Comparison of ENCODE assay signal across 9 mouse cellular contexts in the genomic region with DNA sequence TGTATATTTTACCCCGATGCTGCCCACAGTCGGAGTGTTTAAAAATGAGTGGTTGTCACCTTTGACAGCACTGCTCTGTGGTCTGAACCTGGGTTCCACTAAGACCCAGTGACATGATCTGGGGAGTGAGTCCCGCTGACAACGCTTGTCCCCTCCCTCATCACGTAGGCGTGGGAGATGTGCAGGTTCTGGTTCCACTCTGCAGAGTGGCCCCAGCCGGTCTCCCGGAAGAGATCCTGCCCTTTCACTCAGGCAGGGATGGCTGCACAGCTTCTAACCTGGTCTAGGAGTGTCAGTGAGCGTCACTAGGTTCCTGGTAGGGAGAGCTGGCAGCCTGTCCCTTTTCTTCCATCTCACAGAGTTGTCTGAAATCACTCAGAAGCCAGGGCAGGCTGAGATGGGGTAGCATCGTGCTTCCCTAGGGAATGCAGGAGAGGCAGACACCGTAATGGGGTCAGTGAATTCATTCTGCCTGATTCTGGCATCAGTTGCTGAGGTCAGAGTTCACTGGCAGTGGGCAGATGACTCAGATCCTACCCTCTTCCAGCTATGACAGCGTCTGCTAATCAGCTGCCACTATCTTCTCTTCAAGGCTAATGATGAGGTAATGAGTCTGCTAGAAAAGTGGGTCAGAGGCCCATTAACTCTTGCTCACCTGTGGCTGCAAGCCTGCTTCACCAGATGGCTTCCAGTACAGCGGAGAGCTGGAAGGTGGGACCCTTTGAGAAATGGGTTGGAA. TPM values are rescaled to one million over a fixed set of nuclear protein-coding genes. Genes with fewer than 3 reads are reported as not detected.
DNase-seq lines count a peak whose midpoint lies in the region; ATAC-seq and TF ChIP-seq lines count a peak whose summit lies in the region.
"Had no signal": no experiment of that assay in that cellular context is flagged by ENCODE, and none has a peak within 500 bp of the region (broad histone marks: within the 10 kb centered on the region; RNA-seq: fewer than 3 reads in every experiment).

No protein-coding gene starts in this region.

- 0 out of 2 replicates have a peak overlapping the region, but pooled peaks have one; percentile 9 for H3K27ac ChIP-seq in forebrain, embryonic 10.5 days
- H3K27ac ChIP-seq in forebrain, embryonic 15.5 days (replicated peaks): no peak overlapping the region
- H3K27ac ChIP-seq in neural tube, embryonic 11.5 days (ENCODE audit: low read depth, low read length): no peak overlapping the region
- H3K27ac ChIP-seq in neural tube, embryonic 15.5 days (replicated peaks): no peak overlapping the region
- H3K27ac ChIP-seq in hindbrain, embryonic 15.5 days (replicated peaks): no peak overlapping the region
- no peak overlapping the region for H3K27ac ChIP-seq in small intestine, adult 2 months (ENCODE audit: insufficient read depth, low read depth, low read length)

- 67% methylated on average over 13 of the region's 13 CpGs for WGBS in forebrain, embryonic 10.5 days
- 65% methylated on average over 13 of the region's 13 CpGs for WGBS in forebrain, embryonic 15.5 days
- WGBS in neural tube, embryonic 11.5 days: 64% methylated on average over 13 of the region's 13 CpGs
- WGBS in neural tube, embryonic 15.5 days: 61% methylated on average over 13 of the region's 13 CpGs
- 44% methylated on average over 13 of the region's 13 CpGs for WGBS in hindbrain, embryonic 15.5 days
- 33% methylated on average over 13 of the region's 13 CpGs for WGBS in small intestine, adult 2 months

- TF ChIP-seq POLR2A in small intestine, adult 2 months (IDR thresholded peaks at IDR 0.05; ENCODE audit: low read depth, low read length): no peak

- no peaks in the 10 kb centered on the region for H3K27me3 ChIP-seq in forebrain, embryonic 10.5 days (ENCODE audit: poor library complexity, severe bottlenecking)
- H3K27me3 ChIP-seq in forebrain, embryonic 15.5 days: no peaks in the 10 kb centered on the region; the same call in 1 of the 2 replicates
- H3K27me3 ChIP-seq in neural tube, embryonic 11.5 days (ENCODE audit: control insufficient read depth, insufficient read depth, low read length): no peaks in the 10 kb centered on the region
- H3K27me3 ChIP-seq in neural tube, embryonic 15.5 days (replicated peaks): peaks cover under 1% of the 10 kb centered on the region; the same call in 1 of the 2 replicates
- H3K27me3 ChIP-seq in hindbrain, embryonic 15.5 days: no peaks in the 10 kb centered on the region
- H3K27me3 ChIP-seq in small intestine, adult 2 months (ENCODE audit: control insufficient read depth, insufficient read depth, low read length): no peaks in the 10 kb centered on the region

- peaks cover 8% of the 10 kb centered on the region; the same call in 1 of the 2 replicates for H3K9me3 ChIP-seq in forebrain, embryonic 10.5 days
- H3K9me3 ChIP-seq in forebrain, embryonic 15.5 days: no peaks in the 10 kb centered on the region
- H3K9me3 ChIP-seq in neural tube, embryonic 11.5 days (ENCODE audit: control insufficient read depth, low read length): no peaks in the 10 kb centered on the region
- H3K9me3 ChIP-seq in neural tube, embryonic 15.5 days (replicated peaks): no peaks in the 10 kb centered on the region
- no peaks in the 10 kb centered on the region for H3K9me3 ChIP-seq in hindbrain, embryonic 15.5 days

- no peaks in the 10 kb centered on the region for H3K36me3 ChIP-seq in forebrain, embryonic 10.5 days (replicated peaks)
- H3K36me3 ChIP-seq in forebrain, embryonic 15.5 days: no peaks in the 10 kb centered on the region
- H3K36me3 ChIP-seq in neural tube, embryonic 11.5 days (ENCODE audit: control insufficient read depth, insufficient read depth, low read length): no peaks in the 10 kb centered on the region
- no peaks in the 10 kb centered on the region for H3K36me3 ChIP-seq in neural tube, embryonic 15.5 days
- H3K36me3 ChIP-seq in hindbrain, embryonic 15.5 days: no peaks in the 10 kb centered on the region
- no peaks in the 10 kb centered on the region for H3K36me3 ChIP-seq in small intestine, adult 2 months (ENCODE audit: control insufficient read depth, insufficient read depth, low read length)

- no peak for DNase-seq in forebrain, embryonic 10.5 days (ENCODE audit: extremely low spot score, low spot score)
- peak; percentile 39 for DNase-seq in neural tube, embryonic 11.5 days (ENCODE audit: low spot score)
- DNase-seq in right cerebral cortex, postnatal 4 days: no peak
- DNase-seq in adipocyte (ENCODE audit: low spot score): no peak
- DNase-seq: lung, postnatal 36 days had no signal

- no peak overlapping the region for H3K4me2 ChIP-seq in forebrain, embryonic 15.5 days (replicated peaks)
- H3K4me2 ChIP-seq in neural tube, embryonic 11.5 days (ENCODE audit: low read depth): no peak overlapping the region
- H3K4me2 ChIP-seq in neural tube, embryonic 15.5 days: no peak overlapping the region
- no peak overlapping the region for H3K4me2 ChIP-seq in hindbrain, embryonic 15.5 days

- TF ChIP-seq CTCF in small intestine, adult 2 months (IDR thresholded peaks at IDR 0.05; ENCODE audit: extremely low read depth, insufficient read length, insufficient replicate concordance, low read depth, low read length): no peak

- H3K4me1 ChIP-seq in forebrain, embryonic 10.5 days: peaks cover 24% of the 10 kb centered on the region
- H3K4me1 ChIP-seq in forebrain, embryonic 15.5 days: no peaks in the 10 kb centered on the region
- H3K4me1 ChIP-seq in neural tube, embryonic 11.5 days (ENCODE audit: control insufficient read depth, insufficient read depth, low read length): no peaks in the 10 kb centered on the region
- peaks cover 5% of the 10 kb centered on the region; the same call in 1 of the 2 replicates for H3K4me1 ChIP-seq in neural tube, embryonic 15.5 days
- 0 out of 2 replicates have a peak, but pooled peaks cover 7% of the 10 kb centered on the region for H3K4me1 ChIP-seq in hindbrain, embryonic 15.5 days (replicated peaks)
- peaks cover 15% of the 10 kb centered on the region; the same call in 1 of the 2 replicates for H3K4me1 ChIP-seq in small intestine, adult 2 months (ENCODE audit: control insufficient read depth, insufficient read depth, insufficient read length, low read length)

- no peak overlapping the region for H3K4me3 ChIP-seq in forebrain, embryonic 10.5 days
- no peak overlapping the region for H3K4me3 ChIP-seq in forebrain, embryonic 15.5 days
- no peak overlapping the region for H3K4me3 ChIP-seq in neural tube, embryonic 11.5 days (ENCODE audit: low read depth, low read length)
- H3K4me3 ChIP-seq in neural tube, embryonic 15.5 days (replicated peaks): no peak overlapping the region
- no peak overlapping the region for H3K4me3 ChIP-seq in hindbrain, embryonic 15.5 days
- H3K4me3 ChIP-seq in small intestine, adult 2 months (ENCODE audit: low read depth, low read length): 0 out of 2 replicates have a peak overlapping the region, but pooled peaks have one; percentile 7

- no peak overlapping the region for H3K9ac ChIP-seq in forebrain, embryonic 15.5 days (replicated peaks)
- H3K9ac ChIP-seq in neural tube, embryonic 11.5 days (ENCODE audit: low read length): no peak overlapping the region
- H3K9ac ChIP-seq in neural tube, embryonic 15.5 days (replicated peaks): no peak overlapping the region
- H3K9ac ChIP-seq in hindbrain, embryonic 15.5 days: no peak overlapping the region

- ATAC-seq in forebrain, embryonic 15.5 days (replicated peaks): no peak
- no peak for ATAC-seq in neural tube, embryonic 11.5 days (ENCODE audit: insufficient read depth, low FRiP score, low TSS enrichment)
- ATAC-seq in neural tube, embryonic 15.5 days (ENCODE audit: low FRiP score): no peak
- ATAC-seq in hindbrain, embryonic 15.5 days (ENCODE audit: low FRiP score, low read depth): peak; percentile 30; the same call in 1 of the 2 replicates

RNA-seq across cellular contexts. Expression of a gene that starts 36.7 kb away (rescaled TPM):
- 26.6 and 37.1 TPM in 2 replicates for polyA plus RNA-seq in forebrain, embryonic 10.5 days (2016; fragmentation: Nextera tagmentation; extraction: Ambion mirVana)
- 18.1 and 19.7 TPM in 2 replicates for polyA plus RNA-seq in forebrain, embryonic 15.5 days (2015; fragmentation: Nextera tagmentation; extraction: Ambion mirVana)
- polyA plus RNA-seq in neural tube, embryonic 11.5 days (2014; fragmentation: Nextera tagmentation; extraction: Ambion mirVana): 18.0 and 20.3 TPM in 2 replicates
- polyA plus RNA-seq in neural tube, embryonic 15.5 days (2015; fragmentation: Nextera tagmentation; extraction: Ambion mirVana): 20.8 and 23.4 TPM in 2 replicates
- 26.1 and 32.2 TPM in 2 replicates for polyA plus RNA-seq in hindbrain, embryonic 15.5 days (2015; fragmentation: Nextera tagmentation; extraction: Ambion mirVana)
- 5.3 and 15.1 TPM in 2 replicates for polyA plus RNA-seq in small intestine, adult 2 months (2012; rRNA removed)
